Mouse (Mus musculus) urinary bladder, adult 2 months (tissue): Measurements from ENCODE around the gene Rasgef1a. TPM values are rescaled to one million over a fixed set of nuclear protein-coding genes. Genes with fewer than 3 reads are reported as not detected.

ENCODE experiments used
- DNase-seq: peaks from one replicate; pipeline ENCODE4 v3.0.0; 2022; ENCODE audit warnings: low spot score
- polyA plus RNA-seq: library from polyadenylated mRNA; depleted of rRNA; stranded (reverse); fragments of >200 nt; gene quantifications from 2 replicates; pipeline ENCODE4 v1.2.3, GENCODE M21; 2012

The Rasgef1a gene
- polyA plus RNA-seq, 1 experiment: 1.0 TPM

GRCm38 (mm10) chr6:118072176-118072575 is 60.9 kb downstream of the Rasgef1a start:
- DNase-seq: no peak

- no peak for DNase-seq
Measured at GRCm38 (mm10) chr6:118074151-118074550, 62.9 kb downstream of the Rasgef1a start.

GRCm38 (mm10) chr6:118076256-118076655 is 65.0 kb downstream of the Rasgef1a start:
- no peak for DNase-seq

GRCm38 (mm10) chr6:118076748-118077147 is 65.5 kb downstream of the Rasgef1a start:
- DNase-seq: no peak

GRCm38 (mm10) chr6:118077421-118077820 is 66.2 kb downstream of the Rasgef1a start:
- no peak for DNase-seq

GRCm38 (mm10) chr6:118078751-118079150 is 67.5 kb downstream of the Rasgef1a start:
- no peak for DNase-seq

- DNase-seq: no peak
Measured at GRCm38 (mm10) chr6:118079292-118079691, 68.1 kb downstream of the Rasgef1a start.

- no peak for DNase-seq
Measured at GRCm38 (mm10) chr6:118079762-118080465, 68.7 kb downstream of the Rasgef1a start.

GRCm38 (mm10) chr6:118080711-118081110 is 69.5 kb downstream of the Rasgef1a start:
- DNase-seq: no peak

- DNase-seq: no peak
Measured at GRCm38 (mm10) chr6:118082384-118082783, 71.1 kb downstream of the Rasgef1a start.

- no peak for DNase-seq
Measured at GRCm38 (mm10) chr6:118083608-118084007, 72.4 kb downstream of the Rasgef1a start.

GRCm38 (mm10) chr6:118084596-118084995 is 73.4 kb downstream of the Rasgef1a start:
- DNase-seq: no peak

GRCm38 (mm10) chr6:118087955-118088354 is 76.7 kb downstream of the Rasgef1a start:
- no peak for DNase-seq

GRCm38 (mm10) chr6:118088750-118089440 is 77.7 kb downstream of the Rasgef1a start:
- DNase-seq: no peak

GRCm38 (mm10) chr6:118090827-118091226 is 79.6 kb downstream of the Rasgef1a start:
- no peak for DNase-seq

- no peak for DNase-seq
Measured at GRCm38 (mm10) chr6:118097765-118098365, 86.6 kb downstream of the Rasgef1a start.

- DNase-seq: no peak
Measured at GRCm38 (mm10) chr6:118099311-118099802, 88.1 kb downstream of the Rasgef1a start.

GRCm38 (mm10) chr6:118111810-118112209 is 100.6 kb downstream of the Rasgef1a start:
- no peak for DNase-seq

- DNase-seq: no peak
Measured at GRCm38 (mm10) chr6:118122767-118123166, 111.5 kb downstream of the Rasgef1a start.

GRCm38 (mm10) chr6:118126577-118126976 is 115.3 kb downstream of the Rasgef1a start:
- DNase-seq: no peak

GRCm38 (mm10) chr6:118127198-118127597 is 116.0 kb downstream of the Rasgef1a start:
- DNase-seq: no peak

GRCm38 (mm10) chr6:118127827-118128487 is 116.7 kb downstream of the Rasgef1a start:
- DNase-seq: no peak
